Mouse (Mus musculus): ENCODE measurements around the gene Grin1.
"Not testable (repeated sequence)": the region's sequence is repeated elsewhere in the genome, so short reads cannot be mapped to it uniquely, and the experiment has no call there.

Grin1 gene

DNA sequence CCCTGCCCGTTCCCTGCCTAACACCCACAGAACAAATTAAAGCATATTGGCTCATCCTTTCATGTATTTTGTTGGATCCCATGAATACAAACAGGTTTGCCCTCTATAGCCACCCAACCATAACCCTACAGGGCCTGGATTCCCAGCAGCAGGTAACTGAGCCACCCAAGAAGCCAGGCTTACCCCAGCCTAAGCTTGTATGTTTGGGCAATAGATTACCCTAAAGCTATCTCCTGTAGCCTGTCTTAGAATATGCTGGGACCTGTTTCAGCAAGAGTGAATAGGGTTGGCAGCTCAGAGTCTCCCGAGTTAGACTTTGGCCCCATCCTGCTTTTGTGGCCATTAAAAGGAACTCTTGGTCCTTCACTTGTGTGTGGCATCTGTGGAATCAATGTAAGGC, 33.4 kb downstream of the Grin1 start:
- no peak for DNase-seq

DNA sequence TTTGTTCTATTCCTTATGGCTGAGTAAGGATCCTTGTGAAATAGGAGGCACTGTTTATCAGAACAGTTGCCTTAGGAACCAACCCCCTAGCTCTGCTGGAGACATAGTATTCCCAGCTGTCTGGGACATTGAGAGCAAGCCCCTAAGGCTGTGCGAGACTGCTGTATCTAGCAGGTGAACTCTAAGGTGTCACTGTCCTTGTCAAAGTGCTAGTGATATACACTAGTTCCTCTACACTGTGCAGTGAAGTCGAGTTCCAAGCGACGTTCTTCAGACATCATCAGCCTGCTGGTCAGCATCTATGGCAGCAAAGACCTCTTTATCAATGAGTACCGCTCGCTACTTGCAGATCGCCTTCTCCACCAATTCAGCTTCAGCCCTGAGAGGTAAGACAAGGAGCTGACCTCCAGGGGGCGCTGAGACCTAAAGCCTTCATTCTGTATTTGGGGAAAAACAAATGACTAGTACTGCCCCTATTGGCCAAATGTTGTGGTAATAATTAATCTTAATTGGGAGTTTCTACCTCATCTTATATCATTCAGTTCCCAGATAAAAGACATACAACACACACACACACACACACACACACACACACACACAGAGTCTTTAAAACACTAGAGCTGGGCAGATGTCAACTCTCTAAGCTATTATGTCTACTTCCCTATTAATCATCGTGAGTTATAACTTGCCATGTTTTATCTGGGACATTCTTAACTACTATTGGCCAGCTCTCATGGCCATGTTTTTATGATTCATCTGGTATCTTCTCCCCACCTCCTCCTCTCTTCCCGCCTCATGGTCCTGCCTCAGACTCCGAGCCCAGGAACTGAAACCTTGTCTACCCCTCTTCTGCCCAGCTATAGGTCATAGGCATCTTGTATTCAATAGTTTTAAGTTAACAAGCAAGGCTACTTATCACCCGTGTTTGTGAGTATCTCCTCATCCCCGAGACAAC, 39.8 kb downstream of the Grin1 start:
- no peak for DNase-seq

DNA sequence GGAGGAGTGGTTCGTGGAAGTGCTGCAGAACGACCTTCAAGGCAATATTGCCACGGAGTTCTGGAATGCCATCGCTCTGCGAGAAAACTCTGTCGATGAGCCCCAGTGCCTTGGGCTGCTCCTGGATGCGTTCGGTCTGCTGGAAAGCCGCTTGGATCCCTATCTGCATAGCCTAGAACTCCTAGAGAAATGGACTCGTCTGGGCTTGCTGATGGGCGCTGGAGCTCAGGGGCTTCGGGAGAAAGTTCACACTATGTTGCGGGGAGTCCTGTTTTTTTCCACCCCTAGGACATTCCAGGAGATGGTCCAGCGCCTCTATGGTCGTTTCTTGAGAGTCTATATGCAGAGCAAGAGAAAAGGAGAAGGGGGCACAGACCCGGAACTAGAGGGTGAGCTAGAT, 46.0 kb downstream of the Grin1 start:
- no peak for DNase-seq

DNA sequence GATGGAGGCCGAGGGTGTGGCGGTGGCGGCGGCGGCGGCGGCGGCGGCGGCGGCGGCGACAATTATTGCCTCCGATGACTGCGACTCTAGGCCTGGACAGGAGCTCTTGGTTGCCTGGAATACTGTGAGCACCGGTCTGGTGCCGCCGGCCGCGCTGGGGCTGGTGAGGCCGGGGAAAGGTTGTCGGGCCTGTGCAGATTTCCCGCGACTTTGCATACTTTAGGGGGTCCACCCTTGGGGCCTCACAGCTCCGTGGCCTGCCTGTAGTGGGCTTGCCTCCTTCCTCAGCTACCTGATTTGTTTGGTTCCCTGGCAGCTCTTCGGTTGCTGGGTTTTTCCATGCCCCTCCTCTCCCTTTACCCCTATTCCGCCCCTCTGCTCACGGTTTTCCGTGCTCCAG, 46.5 kb downstream of the Grin1 start:
- no peak for DNase-seq

DNA sequence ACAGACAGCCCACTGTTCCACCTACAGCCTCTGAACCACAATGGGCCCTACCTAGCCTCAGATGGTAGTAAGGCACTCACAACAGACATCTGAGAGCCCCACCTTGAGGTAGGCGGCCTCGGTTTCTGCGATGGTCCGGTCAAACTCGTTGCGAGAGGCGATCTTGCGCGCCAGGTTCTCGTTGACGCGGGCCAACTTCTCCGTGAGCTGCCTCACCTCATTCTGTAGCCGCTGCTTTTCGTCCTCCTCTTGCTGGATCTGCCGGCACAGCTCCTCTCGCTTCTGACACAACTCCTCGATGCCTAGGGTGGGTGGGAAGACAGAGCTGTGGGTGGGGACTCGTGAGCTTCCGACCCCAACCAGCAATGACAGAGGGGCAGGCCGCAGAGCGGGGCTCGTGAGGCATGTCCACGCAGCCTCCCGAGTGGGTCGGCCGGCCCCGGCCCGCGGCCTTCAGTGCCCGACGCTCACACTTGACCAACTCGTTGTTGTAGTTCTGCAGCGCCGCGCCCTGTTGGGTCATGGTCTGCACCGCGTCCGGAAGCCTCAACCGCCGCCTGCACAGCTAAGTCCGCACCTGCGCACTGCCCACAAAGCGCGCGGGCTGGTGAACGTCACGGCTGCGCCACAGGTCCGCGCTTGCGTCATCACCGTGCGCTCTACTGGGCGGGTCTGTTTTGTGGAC, 47.0 kb downstream of the Grin1 start, which contains the start of the genes Ssna1 and Anapc2:
TSS of gene Ssna1 (minus strand) at position 612 of the 685 bp plus-strand sequence.
TSS of gene Anapc2 (plus strand) at position 652 of the 685 bp plus-strand sequence.
- DNase-seq = peak; percentile 97

DNA sequence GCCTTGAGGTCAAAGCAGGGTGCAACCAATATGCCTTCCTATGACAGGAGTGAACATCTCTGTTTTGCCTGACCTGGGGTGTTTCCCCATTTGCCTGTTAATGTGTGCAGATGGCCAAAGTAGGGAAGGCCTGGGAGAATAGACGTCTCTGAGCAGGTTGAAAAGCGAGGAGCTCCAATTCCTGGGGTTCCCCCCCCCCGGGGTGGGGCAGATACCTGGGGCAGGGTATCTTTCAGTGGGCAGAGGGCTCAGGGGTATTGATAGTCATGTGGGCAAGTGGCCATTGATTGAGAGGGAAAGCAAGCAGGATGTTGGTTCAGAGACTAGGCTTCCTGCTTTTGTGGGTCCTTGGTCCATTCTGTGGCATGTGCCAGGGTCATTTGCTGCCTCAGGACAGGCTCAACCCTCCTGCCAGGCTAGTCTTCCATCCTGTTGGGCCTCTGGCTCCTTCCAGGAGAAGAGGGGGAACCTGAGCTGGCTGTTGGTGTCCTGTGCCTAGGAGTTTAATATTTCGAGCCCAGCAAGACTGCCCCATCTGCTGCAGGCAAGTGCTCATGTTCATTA, 51.2 kb downstream of the Grin1 start:
- DNase-seq = no peak

DNA sequence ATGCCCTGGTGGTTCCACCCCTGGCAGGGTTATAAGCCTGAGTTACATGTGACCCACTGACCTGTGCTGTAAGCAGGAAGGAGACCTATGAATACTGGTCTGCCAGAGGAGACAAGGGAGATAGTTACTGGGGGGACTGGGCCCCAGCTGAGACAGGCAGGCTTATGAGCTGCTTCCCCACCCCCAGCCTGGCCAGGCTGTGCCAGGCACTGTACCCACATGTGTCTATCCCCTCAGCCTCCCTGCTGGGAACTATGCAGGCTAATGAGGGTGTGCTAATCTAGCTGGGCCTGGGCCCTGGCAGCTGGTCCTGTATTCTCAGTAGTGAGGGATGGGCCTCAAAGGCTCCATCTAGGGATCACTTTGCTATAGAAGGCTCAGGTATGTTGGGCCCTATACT, 51.7 kb downstream of the Grin1 start:
- DNase-seq = peak; percentile 88

DNA sequence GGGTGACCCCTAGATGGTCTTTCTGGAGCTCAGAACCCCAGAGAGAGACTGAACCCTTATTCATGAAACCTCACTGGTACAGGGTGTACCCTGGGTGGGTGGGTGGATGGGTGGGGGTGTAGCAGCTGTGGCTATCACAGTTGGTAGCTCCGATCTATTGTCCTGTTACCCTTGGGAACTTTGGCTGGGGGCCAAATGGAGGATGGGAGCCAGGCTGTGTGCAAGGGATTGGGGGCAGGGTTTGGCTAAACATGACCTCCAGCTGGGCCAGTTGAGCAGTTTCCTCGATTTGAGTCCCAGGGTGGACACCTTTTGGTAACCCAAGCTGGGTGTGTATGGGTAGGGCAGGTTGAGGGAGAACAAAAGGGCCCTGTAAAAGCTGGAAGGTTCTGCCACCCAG, 52.3 kb downstream of the Grin1 start:
- peak; percentile 90 for DNase-seq

DNA sequence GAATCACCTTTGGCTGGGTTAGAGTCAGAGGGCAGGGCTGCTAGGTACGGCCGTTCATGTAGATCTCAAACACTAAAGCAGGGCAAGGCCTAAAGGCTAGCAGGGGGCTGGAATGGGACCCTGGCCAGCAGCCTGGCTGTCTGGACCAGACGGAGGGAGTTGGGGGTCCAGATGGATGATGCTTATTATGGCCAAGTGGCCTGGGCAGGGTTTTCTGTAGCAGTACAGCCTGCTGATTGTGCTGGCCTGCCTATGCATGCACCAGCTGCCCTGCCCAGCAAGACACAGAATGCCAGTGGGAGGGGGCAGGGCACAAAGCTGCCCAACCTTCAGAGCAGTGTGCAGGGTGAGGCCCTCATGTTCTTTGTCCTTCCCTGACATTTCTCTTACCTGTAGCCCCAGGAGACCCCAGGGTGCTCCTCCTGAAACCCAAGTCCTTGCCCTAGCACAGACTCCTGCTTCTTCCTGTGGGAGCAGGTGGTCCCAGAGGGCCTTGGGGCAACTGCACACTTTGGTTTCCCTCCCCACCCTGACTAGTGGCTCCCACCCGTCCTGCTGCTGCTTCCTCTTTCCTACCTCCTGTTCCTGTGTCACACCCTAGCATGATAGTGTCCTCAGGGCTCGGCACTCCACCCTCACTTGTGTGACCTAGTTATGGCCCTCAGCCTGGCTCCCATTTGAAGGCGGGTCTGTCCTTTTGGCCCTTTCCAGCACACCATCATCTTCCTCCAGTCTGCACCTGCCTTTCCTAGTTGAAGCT, 52.9 kb downstream of the Grin1 start:
- peak; percentile 81 for DNase-seq

DNA sequence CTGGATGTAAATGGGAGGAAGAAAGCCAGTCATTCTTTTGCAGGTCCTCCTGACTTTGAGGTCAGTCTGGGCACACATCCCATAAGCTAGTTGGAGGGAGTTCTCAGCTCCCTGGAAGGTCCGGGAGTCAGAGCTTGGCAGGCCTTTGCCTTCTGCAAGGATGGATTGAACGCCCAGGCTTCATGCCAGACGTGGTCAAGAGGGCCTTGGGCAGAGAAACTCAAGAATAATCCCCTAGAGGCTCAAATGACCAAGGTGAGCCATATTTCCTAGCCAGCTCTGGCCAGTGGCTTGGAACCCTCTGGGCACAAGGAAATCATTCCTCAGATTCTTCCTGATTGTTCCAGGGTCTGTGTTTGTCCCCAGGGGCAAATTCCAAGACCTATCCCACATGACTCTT, 54.1 kb downstream of the Grin1 start:
- DNase-seq = no peak

DNA sequence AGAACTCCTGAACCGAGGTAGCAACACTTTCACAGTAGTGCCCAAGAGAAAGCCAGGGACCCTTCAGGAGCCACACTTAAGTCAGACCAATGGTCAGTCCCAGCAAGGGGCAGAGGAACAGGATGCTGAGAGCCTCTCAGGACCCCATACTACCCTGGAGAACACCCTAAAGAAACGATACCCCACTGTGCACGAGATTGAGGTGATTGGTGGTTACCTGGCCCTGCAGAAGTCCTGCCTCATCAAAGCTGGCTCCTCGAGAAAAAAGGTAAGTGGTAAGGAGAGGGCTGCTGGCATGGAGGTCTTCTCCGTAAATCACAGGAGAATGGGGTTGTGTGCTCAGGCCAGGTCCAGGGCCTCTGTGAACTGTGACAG, 54.7 kb downstream of the Grin1 start:
- DNase-seq = no peak

DNA sequence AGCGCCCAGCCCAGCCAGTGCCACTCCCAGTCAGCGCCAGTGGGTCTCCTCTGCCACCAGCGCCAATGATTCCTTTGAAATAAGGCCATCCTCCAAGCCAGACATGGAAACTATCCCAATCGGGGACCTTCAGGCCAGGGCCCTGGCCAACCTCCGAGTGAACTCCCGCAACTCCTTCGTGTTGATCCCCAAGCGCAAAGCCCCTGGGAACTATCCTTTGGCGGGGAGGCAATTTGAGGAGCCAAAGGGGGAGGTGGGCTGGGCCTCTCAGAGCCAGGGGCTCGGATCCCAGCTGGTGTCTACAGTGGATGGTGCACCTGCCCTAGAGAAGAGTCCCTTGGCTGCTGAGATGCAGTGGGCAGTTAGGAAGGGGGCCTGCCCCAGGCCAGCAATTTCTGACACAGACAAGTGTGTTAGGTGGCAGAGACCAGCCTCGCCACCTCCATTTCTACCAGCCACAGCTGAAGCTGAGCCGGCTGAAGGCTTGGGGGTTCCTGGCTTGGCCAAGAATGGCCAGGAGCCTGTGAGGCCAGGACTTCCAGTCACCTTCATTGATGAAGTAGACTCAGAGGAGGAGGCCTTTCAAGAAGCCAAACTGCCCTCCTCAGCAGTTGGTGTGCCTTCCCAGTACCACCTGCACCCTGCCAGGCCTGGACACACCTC, 55.2 kb downstream of the Grin1 start:
- DNase-seq = no peak

DNA sequence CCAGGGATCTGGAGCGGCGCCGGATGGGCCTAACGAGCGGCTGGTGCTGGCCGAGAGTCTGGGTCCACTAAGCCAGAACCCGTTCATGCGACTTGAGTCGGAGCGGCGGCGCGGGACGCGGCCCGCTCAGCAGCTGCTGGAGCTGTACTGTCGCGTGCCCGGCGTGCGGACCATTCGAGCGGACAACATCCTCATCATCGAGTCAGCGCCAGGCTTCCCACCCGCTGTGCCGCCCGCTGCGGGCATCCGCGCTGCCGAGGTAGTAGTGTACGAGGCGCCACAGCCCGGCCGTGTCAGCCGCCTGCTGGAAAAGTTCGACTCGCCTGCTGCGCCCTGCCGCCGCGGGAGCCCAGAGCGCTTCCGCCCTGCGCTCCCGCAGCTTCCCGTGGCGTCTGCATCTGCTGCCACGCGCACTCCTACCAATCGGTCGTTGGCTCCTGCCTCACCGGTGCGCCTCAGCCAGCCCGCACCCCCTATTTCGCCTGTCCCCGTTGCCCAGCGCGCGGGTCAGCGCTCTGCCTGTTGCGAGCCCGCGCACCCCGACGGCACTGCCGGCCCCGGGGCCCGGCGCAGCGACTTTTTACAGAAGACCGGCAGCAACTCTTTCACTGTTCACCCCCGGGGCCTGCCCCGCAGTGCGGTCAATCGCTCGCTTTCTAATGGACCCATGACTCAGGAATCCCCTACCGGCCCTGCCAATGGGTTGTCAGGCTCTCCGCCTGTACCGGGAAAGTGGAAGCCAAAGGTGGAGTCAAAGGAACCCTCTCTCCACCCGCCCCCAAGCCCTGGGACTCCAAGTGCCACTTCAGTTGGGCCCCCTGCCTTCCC, 56.0 kb downstream of the Grin1 start:
- no peak for DNase-seq

DNA sequence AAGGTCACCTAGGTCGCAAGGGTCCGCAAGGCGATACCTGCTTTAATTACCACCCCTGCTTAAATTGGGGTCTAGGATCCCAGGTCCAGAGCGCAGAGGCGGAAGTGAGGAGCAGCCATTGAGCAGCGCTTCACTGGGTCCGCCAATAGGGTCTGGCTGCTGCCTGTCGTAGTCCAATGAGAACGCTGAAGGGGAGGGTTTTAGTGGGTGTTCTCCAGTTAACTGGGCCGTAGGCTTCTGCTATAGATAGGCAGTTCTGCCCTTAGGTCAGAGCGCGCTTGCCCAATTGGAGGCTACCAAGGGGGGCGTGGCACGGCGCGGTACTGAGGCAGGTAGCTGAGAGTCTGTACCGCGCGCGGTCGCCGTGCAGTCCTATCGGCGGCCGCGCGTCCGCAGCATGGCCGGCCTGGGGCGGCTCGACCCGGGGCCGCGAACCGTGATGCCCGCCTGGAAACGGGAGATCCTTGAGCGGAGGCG, 56.7 kb downstream of the Grin1 start, which contains the start of gene Tprn:
TSS of gene Tprn (plus strand) at position 328 of the 477 bp plus-strand sequence.
- peak; percentile 98 for DNase-seq

DNA sequence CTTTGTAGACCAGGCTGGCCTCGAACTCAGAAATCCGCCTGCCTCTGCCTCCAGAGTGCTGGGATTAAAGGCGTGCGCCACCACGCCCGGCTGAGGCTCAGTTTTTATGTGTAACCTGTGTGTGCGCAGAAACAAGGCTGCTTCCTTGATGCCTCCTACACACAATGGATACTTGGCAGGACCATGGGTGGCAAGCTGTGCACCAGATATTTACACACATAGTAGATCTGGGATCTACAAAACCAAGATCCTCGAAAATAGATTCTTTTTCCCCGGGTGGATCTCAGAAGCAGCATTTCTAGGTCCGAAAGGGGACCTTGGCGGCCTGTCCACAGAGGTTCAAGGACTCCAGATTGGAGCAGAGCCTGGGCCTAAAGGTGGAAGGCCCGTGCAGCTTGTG, 57.1 kb downstream of the Grin1 start:
- peak; percentile 70 for DNase-seq

DNA sequence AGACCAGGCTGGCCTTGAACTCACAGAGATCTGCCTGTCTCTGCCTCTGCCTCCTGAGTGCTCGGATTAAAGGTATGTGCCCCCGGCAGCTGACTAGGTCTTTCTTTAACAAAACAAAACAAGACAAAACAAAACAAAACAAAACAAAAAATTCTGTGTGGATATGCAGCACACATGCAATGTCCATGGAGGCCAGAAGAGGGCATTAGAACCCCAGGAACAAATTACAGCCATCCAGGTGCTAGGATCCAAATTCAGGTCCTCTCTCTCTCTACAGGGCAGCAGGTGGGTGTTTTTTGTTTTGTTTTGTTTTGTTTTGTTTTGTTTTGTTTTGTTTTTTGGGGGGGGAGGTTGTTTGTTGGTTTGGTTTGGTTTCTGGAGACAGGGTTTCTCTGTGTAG, 60.1 kb downstream of the Grin1 start:
- no peak for DNase-seq

DNA sequence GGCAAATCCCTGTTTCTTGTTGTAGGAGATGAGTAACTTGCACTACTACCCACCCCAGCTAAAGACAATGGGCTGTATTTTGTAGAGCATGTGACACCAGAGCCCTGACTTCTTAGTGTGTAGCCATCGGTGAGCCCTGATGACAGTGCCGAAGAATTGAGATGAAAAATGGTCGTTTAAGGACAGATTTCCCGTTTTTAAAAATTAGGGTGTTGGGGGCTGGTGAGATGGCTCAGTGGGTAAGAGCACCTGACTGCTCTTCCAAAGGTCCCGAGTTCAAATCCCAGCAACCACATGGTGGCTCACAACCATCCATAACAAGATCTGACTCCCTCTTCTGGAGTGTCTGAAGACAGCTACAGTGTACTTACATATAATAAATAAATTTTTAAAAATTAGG, 61.7 kb downstream of the Grin1 start:
- not testable (repeated sequence) for DNase-seq

DNA sequence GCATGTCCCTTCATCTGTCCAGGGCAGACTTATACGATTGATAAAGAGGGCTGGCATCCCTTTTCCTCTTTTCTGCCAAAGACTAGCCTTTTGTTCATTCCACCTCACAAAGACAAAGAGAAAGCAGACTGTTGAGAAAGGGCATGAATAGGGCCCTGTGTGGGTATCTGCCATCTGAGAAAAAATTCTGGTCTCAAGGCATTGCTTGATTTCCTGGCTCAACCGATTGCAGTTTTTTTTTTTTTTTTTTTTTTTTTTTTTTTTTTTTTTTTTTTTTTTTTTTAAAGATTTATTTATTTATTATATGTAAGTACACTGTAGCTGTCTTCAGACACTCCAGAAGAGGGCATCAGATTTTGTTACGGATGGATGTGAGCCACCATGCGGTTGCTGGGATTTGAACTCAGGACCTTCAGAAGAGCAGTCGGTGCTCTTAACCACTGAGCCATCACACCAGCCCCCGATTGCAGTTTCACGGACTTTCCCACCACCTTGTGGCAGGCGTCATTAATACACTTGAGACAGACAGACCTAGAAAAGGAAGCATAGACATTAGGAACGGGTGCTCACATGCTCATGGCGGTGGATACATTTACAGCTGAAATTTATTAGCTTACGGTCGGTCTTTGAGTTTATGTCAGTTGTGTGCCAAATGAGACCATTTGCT, 62.4 kb downstream of the Grin1 start:
- not testable (repeated sequence) for DNase-seq

DNA sequence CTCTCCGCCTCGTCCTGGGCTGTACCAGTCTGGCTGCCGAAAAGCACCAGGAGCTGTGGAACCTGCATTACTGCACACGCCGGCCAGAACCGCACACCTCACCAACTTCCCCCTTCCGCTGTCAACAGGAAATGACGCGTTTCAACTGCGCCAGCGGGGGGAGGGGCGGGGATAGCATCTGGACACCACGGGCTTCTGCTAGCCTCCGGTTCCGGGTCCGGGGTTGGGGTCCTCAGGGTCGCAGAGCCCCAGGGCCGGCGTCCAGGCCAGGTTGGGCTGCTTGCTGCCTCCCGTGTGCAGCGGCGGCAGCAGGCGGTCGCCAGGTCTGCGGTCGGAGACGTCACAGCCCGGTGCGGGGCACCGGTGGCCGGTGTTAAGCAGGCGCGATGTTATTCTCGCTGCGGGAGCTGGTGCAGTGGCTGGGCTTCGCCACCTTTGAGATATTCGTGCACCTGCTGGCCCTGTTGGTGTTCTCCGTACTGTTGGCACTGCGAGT, 63.7 kb downstream of the Grin1 start, which contains the start of gene Tmem203:
TSS of gene Tmem203 (plus strand) at position 156 of the 496 bp plus-strand sequence.
- DNase-seq = peak; percentile 86

DNA sequence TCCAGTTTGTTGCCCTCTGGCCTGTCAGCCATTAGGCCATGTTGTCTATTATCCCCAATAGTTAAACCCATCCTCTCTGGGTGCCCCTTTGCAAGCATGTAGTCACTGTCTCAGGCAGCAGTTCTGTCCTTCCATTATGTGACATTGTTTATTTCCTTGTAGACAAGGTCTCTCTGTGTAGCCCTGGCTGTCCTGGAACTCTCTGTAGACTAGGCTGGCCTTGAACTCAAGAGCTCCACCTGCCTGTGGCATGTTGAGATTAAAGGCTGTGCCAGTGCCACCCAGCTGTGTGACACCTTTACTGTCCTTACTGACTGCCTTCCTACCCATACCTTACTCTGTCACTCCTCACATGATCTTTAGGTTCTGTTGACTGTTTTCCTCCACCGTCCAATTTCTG, 66.7 kb downstream of the Grin1 start:
- DNase-seq = no peak
